Mouse (Mus musculus) hindbrain, postnatal 0 days (tissue): ENCODE measurements around the gene Tmem219. TPM values are rescaled to one million over a fixed set of nuclear protein-coding genes. Genes with fewer than 3 reads are reported as not detected.
A peak's percentile ranks its signal among the peaks of the same experiment; 100 is the strongest.

Source experiments
- ATAC-seq: fragments of 200-750 bp; cut with Nextera tagmentation; 2 replicates; pipeline ENCODE4 v1.8.0; 2017; ENCODE audit warnings: mild to moderate bottlenecking, moderate TSS enrichment, moderate library complexity
- DNase-seq: peaks from one replicate; pipeline ENCODE4 v3.0.0-alpha.2; 2015; ENCODE audit warnings: low spot score
- H3K27ac ChIP-seq: fragments of 300-500 bp; sonication (generic); 2 replicates; pipeline ENCODE4 v1.5.1; 2014; ENCODE audit warnings: mild to moderate bottlenecking
- H3K27me3 ChIP-seq: fragments of 300-500 bp; sonication (generic); 2 replicates; pipeline ENCODE4 v1.6.1; 2014; ENCODE audit warnings: low read length, mixed read lengths; ENCODE audit not compliant: insufficient read depth
- H3K36me3 ChIP-seq: fragments of 300-500 bp; sonication (generic); 2 replicates; pipeline ENCODE4 v1.6.1; 2014; ENCODE audit warnings: low read length, mixed read lengths; ENCODE audit not compliant: insufficient read depth
- H3K4me1 ChIP-seq: fragments of 300-500 bp; sonication (generic); 2 replicates; pipeline ENCODE4 v1.6.1; 2014; ENCODE audit warnings: antibody characterized with exemption, low read length, mixed read lengths; ENCODE audit not compliant: insufficient read depth
- H3K4me2 ChIP-seq: fragments of 300-500 bp; sonication (generic); 2 replicates; pipeline ENCODE4 v1.6.1; 2014; ENCODE audit warnings: low read depth, mild to moderate bottlenecking, low read length, moderate library complexity, mixed read lengths
- H3K4me3 ChIP-seq: fragments of 300-500 bp; sonication (generic); 2 replicates; pipeline ENCODE4 v1.5.1; 2014; ENCODE audit warnings: low read length
- H3K9ac ChIP-seq: fragments of 300-500 bp; sonication (generic); replicated peaks from 2 replicates; pipeline ENCODE4 v1.6.1; 2014; ENCODE audit warnings: mild to moderate bottlenecking, low read length, moderate library complexity, mixed read lengths
- H3K9me3 ChIP-seq: fragments of 300-500 bp; sonication (generic); 2 replicates; pipeline ENCODE4 v1.6.1; 2016; ENCODE audit warnings: low read length, mixed read lengths
- CTCF ChIP-seq: IDR thresholded peaks from 2 replicates; pipeline ENCODE4 v1.5.1; 2016; ENCODE audit warnings: antibody characterized with exemption, control low read depth, low read depth
- WGBS: fragments of 180-500 bp; shearing (Covaris S2); extraction: QIAGEN DNeasy Blood & Tissue Kit; methylation state at CpG from one replicate; pipeline ENCODE4 v1.1.7; 2014; 5-methylcytosine and 5-hydroxymethylcytosine counted together
- polyA plus RNA-seq: library from polyadenylated mRNA; unstranded; fragments of >200 nt; fragmentation: Nextera tagmentation; extraction: Ambion mirVana; gene quantifications from 2 replicates; pipeline ENCODE4 v1.2.1, GENCODE M21; 2015
- total RNA-seq: library from RNA; depleted of rRNA; stranded (reverse); fragments of >200 nt; gene quantifications from 2 replicates; pipeline ENCODE4 v1.2.3, GENCODE M21; 2014

Tmem219 gene
- total and polyA plus RNA-seq, 2 experiments from 2014 or later: 39.1 to 47.0 TPM

GRCm38 (mm10) chr7:126863791-126864190 lies 58.9 kb downstream of the Tmem219 start:
- H3K9me3 ChIP-seq: no peaks in the 10 kb centered on the region
- 51% methylated on average over 6 of the region's 6 CpGs for WGBS
- H3K36me3 ChIP-seq: peaks cover 28% of the 10 kb centered on the region; the same call in 1 of the 2 replicates
- DNase-seq (no peak), ATAC-seq (no peak)
- peaks cover 12% of the 10 kb centered on the region for H3K4me1 ChIP-seq
- H3K27ac ChIP-seq: peak overlapping the region; percentile 80; the same call in 1 of the 2 replicates
- peak overlapping the region; percentile 59 for H3K9ac ChIP-seq
- no peaks in the 10 kb centered on the region for H3K27me3 ChIP-seq
- TF ChIP-seq CTCF: no peak
- peak overlapping the region; percentile 56; the same call in 1 of the 2 replicates for H3K4me3 ChIP-seq
- peak overlapping the region; percentile 75 for H3K4me2 ChIP-seq

- Histone ChIP-seq H3K36me3 (peaks cover 20% of the 10 kb centered on the region; the same call in 1 of the 2 replicates), H3K4me1 (peaks cover 12% of the 10 kb centered on the region), H3K9ac (peak within 1 kb of the TSS; percentile 59), H3K9me3 (no peaks in the 10 kb centered on the region), H3K27ac (peak within 1 kb of the TSS; percentile 80), H3K4me2 (peak within 1 kb of the TSS; percentile 75), H3K27me3 (no peaks in the 10 kb centered on the region), H3K4me3 (peak within 1 kb of the TSS; percentile 56)
- peak; percentile 99 for DNase-seq
- peak; percentile 16; the same call in 1 of the 2 replicates for TF ChIP-seq CTCF
- peak; percentile 81 for ATAC-seq
- WGBS: under 1% methylated on average over 41 of the region's 41 CpGs
Observed at GRCm38 (mm10) chr7:126862147-126862784, 60.5 kb downstream of the Tmem219 start, which contains the start of gene Ino80e. Gene Ino80e, minus strand, starts transcription at chr7:126862377.

GRCm38 (mm10) chr7:126861429-126862130 lies 61.1 kb downstream of the Tmem219 start, which contains the start of gene Hirip3:
Gene Hirip3, plus strand, starts transcription at chr7:126861972.
- H3K4me2 ChIP-seq: peak within 1 kb of the TSS; percentile 75
- H3K36me3 ChIP-seq: peaks cover 20% of the 10 kb centered on the region; the same call in 1 of the 2 replicates
- no peaks in the 10 kb centered on the region for H3K27me3 ChIP-seq
- H3K4me3 ChIP-seq: peak within 1 kb of the TSS; percentile 56
- H3K27ac ChIP-seq: peak within 1 kb of the TSS; percentile 80
- TF ChIP-seq CTCF: no peak
- 1% methylated on average over 42 of the region's 42 CpGs for WGBS
- H3K4me1 ChIP-seq: peaks cover 12% of the 10 kb centered on the region
- DNase-seq (peak; percentile 97), ATAC-seq (peak; percentile 89)
- peak within 1 kb of the TSS; percentile 59 for H3K9ac ChIP-seq
- no peaks in the 10 kb centered on the region for H3K9me3 ChIP-seq

GRCm38 (mm10) chr7:126860987-126861386 lies 61.7 kb downstream of the Tmem219 start:
- Histone ChIP-seq H3K27ac (no peak overlapping the region), H3K4me1 (peaks cover 12% of the 10 kb centered on the region), H3K9me3 (no peaks in the 10 kb centered on the region), H3K4me3 (peak overlapping the region; percentile 56), H3K9ac (peak overlapping the region; percentile 59), H3K27me3 (no peaks in the 10 kb centered on the region), H3K4me2 (peak overlapping the region; percentile 75), H3K36me3 (peaks cover 17% of the 10 kb centered on the region; the same call in 1 of the 2 replicates)
- ATAC-seq (no peak), DNase-seq (no peak)
- 75% methylated on average over 5 of the region's 5 CpGs for WGBS
- TF ChIP-seq CTCF: no peak

GRCm38 (mm10) chr7:126856741-126857420 lies 65.8 kb downstream of the Tmem219 start:
- Histone ChIP-seq H3K27ac (no peak overlapping the region), H3K4me3 (no peak overlapping the region), H3K27me3 (no peaks in the 10 kb centered on the region), H3K9ac (no peak overlapping the region), H3K9me3 (no peaks in the 10 kb centered on the region), H3K36me3 (peaks cover 37% of the 10 kb centered on the region), H3K4me2 (no peak overlapping the region), H3K4me1 (no peaks in the 10 kb centered on the region; the same call in 1 of the 2 replicates)
- WGBS: 77% methylated on average over 9 of the region's 9 CpGs
- DNase-seq (no peak), ATAC-seq (no peak)
- no peak for TF ChIP-seq CTCF

GRCm38 (mm10) chr7:126855641-126856040 lies 67.1 kb downstream of the Tmem219 start:
- Histone ChIP-seq H3K4me1 (no peaks in the 10 kb centered on the region), H3K9me3 (no peaks in the 10 kb centered on the region), H3K9ac (no peak overlapping the region), H3K36me3 (peaks cover 38% of the 10 kb centered on the region), H3K27ac (peak overlapping the region; percentile 41; the same call in 1 of the 2 replicates), H3K4me2 (no peak overlapping the region), H3K27me3 (no peaks in the 10 kb centered on the region), H3K4me3 (no peak overlapping the region)
- WGBS: 77% methylated on average over 3 of the region's 3 CpGs
- no peak for TF ChIP-seq CTCF
- ATAC-seq (no peak), DNase-seq (no peak)
